Mouse (Mus musculus) fat pad, adult 2 months (tissue): Measurements from ENCODE around the gene Ltbp1.
"Not testable (repeated sequence)": the region's sequence is repeated elsewhere in the genome, so short reads cannot be mapped to it uniquely, and the experiment has no call there.

Source experiments
- DNase-seq: peaks from one replicate; pipeline ENCODE4 v3.0.0-alpha.2; 2011; ENCODE audit warnings: low read depth, low spot score; ENCODE audit errors: extremely low read depth

The Ltbp1 gene

DNA sequence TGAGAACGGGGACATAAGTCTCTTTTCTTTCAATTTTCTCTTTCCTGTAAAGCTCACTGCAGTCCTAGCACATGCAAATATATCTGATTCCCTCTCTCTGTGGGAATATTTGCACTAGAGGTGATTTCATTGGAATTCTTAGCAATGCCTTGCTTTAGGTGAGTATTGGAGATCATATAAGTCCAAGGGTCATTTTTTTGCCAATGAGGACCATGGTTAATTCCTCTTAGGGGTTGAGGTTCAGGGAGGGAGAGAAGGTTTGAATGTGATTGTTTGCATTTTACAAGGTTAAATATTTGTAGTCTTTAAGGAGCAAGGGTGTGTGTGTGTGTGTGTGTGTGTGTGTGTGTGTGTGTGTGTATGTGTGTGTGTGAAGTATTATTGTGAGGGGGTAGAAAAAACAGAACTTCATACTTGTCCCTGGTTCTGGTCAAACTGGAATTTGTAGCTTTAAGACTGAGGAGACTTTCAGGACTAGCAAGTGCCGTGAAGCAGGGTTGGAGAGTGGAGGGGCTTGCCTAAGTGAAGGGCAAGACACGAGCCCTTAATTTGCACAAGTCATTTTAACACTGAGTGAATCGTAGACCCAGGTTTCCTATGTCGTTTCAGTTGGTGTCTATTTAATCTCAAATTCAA lies 103.8 kb downstream of the Ltbp1 start:
- DNase-seq: no peak

DNA sequence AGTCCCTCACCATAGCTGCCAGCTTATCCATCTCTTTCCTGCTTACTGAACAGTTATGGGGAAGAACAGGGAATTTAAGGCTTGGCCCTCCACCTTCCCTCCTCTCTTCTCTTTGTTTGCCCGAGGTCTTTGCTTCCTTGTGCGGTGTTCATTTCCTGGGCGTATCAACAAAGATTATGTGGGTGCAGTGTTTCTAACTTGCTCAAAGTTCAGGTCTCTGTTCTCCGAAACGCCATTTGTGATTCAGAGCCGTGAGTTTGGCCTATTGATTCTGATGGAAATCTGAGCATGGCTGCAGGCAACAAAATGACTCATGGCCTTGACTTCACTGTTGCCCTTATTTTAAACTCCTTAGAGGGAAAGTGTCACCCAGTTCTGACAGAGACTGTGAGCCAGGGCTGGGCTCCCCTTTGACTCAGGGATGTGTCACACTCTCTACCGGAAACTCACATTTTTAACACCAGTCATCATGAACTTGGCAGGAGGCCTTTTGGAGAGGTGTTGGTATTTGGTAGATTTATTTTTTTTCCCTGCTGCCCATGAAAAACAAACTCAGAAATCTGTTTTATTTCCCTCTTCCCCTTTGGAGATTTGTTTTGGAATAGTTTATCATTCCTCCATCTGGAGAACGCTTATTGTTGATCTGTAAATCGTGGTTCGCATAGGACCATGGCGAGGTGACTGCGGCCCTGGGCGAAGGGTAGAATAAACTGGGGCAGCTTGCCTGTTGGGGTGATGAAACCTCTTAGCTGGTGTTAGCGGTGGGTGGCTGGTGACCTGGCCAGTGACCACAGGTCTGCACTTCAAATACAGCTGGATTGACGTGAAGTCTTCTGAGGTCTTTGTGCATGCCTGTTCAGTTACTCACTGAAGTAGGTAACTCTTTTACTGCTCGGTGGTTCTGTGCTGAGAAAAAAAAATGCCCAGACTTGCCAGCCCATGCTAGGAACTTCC lies 105.2 kb downstream of the Ltbp1 start:
- no peak for DNase-seq

DNA sequence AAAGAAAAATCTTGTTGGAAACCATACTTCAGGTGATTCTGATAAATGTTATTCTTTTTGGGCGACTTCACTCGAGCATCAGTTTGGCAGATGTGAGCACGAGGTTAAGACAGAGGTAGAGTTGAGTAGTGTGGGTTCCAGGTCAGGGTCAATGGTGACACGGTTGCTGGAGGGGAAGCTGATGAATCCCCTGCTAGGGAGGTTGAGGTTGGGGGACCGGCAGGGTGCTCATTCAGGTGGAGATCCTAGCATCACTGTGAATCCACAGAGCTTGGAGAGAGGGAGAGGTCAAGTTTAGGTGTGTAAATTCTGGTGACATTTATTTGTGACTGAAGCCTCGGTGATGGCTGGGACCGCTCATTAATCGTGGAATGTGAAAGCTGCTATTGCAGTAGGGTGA lies 110.2 kb downstream of the Ltbp1 start:
- no peak for DNase-seq

DNA sequence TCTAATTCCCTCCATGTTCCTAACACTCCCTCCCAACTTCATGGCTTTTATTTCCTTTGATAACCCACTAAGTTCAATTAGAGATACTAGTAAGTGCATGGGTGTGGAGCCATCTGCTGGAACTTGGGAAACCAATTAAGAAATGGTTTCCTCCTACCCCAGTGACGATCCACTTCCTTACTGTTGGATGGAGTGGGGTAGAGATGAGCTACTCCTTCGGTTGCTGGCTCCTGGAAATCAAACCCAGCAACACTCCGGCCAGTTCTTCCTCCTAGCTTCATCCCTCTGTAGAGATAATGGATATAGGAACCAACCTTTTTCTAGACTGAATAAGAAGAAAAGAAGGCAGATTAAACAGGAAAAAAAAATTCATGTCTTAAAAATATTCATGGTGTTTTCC lies 113.5 kb downstream of the Ltbp1 start:
- no peak for DNase-seq

DNA sequence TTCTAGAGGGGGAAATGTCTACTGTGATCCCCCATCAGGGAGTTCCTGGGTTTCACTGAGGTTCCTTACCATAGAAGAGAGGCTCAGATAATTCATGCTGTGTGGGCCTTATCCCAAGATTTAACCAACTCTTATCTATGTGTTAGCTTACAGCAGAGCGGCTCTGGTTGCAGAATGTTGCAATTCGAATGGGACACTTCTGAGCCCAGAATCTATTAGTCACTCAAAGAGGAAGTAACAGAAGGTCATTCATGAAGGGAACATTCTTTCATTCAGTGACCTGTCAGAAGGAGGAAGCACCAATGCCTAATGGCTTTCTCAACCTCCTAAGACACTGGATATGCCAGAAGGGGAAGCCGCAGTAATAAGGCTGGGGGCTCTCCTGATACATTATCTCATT lies 114.1 kb downstream of the Ltbp1 start:
- no peak for DNase-seq

DNA sequence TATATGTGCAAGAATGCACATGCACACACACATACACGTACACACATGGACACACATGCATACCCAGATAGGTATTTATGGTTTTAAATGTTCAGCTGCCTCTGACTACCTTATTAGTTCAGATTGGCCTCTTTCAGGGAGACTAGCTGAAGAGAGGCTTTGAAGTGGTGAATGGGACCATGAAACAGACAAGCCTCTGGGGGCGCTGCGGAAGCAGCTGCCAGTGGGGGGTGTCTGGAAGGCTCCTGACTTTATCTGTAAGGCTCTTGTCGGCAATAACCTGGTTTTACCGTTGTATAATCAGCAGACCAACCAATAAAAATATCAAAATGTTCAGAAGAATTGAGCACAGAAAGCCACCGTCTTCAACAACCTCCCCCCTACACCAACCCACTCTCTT lies 114.7 kb downstream of the Ltbp1 start:
- DNase-seq: no peak

DNA sequence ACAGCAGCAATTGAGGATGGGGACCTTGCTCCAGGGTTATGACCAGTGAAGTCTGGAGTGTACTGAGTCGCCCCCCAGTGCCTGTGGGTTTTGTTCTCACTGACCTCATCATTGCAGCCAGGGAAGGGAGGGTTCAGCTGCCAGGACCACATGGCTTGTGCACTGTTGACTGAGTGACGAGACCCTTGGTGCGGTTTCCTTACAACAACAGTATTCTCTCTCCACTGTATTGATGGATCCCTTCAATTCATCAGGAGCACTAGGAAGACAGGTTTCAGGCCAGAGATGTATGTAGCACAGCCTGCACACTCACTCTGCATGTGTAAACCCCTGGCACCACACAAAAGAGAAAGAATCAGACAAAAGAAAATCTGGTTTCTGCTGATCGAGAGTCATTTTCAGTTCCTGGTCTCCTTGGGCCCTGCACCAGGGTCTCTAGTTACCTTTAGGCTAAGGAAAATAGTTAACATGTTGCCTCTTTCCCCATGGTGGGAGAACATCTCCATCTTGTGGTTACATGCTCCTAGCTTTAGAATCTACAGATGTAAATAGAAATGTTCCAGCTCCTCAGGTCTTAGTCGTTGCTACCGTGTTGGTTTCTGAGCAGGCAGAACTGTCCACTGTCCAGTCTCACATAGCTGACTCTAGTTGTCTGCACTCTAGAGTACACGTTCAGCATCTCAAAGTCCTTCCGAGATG lies 117.4 kb downstream of the Ltbp1 start:
- DNase-seq: no peak

DNA sequence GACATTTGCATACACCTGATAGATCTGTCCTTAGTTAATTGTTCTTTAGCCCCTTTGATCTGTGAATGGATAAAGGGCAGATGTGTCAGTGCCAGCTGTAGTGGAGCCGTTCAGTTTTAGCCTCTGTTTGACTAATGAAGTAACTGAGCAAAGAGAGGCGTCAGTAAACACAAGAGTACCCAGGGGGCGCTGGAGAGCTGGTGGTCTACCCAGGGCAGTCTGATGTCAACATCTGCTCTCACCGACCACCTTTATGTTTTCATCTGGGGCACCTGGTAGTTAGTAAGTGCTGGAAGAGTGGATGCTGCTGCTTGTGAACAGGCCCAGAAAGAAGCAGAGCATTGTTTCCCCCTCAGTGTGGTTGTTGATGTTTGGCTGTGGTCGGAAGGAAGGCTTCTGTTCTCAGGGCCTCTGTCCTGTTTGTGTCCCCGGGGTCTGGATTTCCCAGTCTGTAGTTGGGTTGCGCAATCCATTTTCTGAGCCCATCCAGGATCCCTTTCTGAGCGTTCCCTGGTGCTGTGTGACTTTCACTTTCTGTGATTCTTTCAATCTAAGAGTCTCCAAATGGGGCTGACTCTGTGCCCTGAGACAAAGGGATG lies 123.1 kb downstream of the Ltbp1 start:
- DNase-seq: no peak

DNA sequence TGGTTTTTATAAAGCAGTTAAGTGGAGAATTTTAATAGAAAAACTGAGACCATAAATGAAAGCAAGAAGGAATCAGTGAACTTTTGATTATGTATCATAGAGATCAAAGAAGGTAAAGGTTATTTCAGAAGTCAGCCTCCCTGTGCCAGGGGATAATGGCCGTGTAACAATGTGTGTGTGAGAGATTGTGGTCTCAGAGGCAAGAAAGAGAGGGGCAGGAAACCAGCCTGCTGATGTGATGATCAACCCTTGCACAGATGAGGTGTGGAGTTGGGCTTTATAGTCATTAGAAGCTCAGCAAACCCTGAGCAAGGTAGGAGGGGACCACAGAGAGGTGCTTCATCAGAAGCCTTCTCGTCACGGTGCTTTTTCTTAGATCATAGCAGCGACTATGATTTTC lies 128.6 kb downstream of the Ltbp1 start:
- no peak for DNase-seq

DNA sequence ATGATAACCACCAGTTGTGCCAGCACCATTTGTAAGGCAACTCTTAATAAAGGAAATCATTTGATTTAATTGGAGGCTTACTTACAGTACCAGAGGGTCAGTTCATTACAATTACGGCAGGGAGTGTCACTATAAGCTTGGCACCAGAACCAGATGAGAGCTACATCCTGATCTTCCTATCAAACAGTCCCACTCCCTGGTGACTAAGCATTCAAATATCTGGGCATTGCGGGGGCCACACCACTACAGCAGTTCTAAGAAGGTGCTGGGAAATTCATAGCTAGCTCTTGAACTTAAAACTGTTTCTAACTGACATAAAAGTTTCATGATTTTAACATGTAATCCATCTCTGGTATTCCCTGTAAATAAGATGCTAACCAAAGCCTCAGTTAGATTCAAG lies 134.4 kb downstream of the Ltbp1 start:
- DNase-seq: no peak

DNA sequence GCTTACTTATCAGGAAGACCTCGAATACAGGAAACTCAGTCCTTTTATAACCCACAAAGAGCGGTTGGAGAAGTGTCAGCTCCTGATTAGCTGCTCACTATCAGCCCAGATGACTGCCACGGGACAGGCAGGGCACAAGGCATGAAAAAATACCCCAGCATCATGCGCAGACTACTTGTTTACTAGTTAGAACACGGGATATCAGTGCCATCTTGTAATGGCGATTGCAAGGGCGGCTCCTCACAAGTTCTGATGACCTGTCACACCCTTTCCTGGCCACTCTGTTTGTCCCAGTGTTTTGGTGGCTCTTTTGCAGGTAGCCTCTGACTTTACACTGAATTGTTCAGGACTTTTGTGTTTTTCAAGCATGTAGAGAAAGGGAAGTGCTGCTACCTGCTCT lies 137.5 kb downstream of the Ltbp1 start:
- not testable (repeated sequence) for DNase-seq

DNA sequence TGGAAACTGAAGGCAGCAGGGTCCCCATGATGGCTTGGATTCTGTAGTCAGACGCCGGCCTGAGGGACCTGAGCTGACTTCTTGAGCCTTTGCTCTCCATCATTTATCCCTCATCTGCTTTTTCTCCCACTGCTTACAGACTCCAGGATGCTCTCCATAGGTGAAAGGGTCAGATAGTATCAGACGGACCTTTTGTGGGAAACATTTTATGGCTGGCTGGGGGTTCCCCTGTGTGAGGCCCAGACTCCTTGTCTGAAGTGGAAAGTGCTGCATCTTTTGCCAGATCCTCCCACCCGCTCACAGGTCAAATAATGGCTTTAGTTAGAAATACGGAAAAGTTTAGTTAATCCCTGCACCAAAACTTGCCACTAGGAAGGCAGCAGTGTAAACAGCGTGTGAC lies 138.6 kb downstream of the Ltbp1 start:
- DNase-seq: no peak

DNA sequence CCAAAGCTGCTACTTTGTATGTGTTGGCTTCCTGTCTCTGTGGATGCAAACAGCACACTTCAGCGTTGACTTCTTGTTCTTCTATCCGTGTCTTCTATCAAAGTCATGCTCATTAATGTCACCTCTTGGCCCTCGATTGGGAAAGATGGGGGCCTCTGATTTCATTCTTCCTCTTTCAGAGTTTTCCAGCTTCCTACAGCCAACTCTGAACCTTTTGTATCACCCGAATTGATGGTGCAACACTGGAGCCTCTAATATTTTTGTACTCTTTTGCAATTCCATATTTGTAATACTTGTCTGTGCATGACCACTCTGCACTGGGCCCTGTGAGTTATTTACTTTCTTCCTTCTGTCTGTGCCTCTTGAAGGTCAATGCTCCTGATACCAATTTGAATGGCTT lies 141.8 kb downstream of the Ltbp1 start:
- peak; percentile 28 for DNase-seq

DNA sequence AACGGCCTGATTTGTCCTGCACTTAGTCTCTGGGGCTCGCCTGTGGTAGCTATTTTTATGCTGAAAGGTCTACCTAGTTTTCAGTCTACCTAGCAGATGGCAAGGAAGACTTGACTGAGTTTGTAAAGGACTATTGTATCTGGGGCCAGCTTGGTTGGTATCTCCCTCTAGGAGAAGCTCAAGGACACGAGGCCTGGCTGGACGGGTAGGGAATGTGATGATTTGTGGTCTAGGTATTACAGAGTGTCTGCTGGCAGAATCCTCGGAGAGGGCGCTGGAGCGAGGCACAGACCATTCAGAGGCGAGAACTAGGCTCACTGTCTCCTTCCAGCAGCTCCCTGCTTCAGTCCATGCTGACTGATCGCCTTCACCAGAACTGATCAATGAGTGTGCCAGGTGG lies 146.4 kb downstream of the Ltbp1 start:
- DNase-seq: no peak

DNA sequence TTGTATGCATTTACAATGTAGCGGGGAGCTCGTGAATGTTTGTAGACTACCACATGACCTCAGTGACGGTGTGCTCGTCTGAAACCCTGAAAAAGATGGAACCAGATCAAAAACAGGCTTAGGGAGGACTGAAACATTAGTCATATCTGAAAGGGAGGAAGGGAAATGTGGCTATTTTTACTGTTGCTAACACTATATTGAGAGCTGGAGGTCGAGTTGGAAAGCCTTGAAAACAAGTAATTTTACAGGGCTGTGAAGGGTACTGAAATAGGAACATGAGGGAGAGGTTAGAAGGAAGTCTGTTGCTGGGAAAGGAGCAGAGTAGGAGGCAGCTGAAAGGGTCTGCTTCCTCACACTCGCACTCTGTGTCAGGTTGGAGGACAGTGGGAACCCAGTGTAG lies 147.7 kb downstream of the Ltbp1 start:
- DNase-seq: no peak

DNA sequence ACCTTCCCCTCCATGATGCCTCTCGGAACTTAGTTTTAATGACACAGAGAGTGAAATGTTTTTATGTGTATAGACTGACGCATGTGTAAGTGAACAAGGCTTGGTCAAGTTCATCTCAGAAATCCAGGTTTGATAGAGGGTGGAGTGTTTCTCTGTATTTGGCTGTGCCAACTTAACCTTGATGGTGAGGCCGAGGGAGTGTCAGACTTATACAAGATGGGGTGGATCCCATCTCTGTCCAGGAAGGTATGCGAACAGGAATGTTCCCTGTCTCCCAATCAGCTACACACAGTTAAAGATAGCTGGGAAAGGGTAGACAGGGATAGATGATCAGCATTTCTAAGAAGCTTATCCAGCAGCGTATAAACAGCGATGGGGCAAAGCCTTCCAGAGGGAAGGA lies 153.0 kb downstream of the Ltbp1 start:
- no peak for DNase-seq

DNA sequence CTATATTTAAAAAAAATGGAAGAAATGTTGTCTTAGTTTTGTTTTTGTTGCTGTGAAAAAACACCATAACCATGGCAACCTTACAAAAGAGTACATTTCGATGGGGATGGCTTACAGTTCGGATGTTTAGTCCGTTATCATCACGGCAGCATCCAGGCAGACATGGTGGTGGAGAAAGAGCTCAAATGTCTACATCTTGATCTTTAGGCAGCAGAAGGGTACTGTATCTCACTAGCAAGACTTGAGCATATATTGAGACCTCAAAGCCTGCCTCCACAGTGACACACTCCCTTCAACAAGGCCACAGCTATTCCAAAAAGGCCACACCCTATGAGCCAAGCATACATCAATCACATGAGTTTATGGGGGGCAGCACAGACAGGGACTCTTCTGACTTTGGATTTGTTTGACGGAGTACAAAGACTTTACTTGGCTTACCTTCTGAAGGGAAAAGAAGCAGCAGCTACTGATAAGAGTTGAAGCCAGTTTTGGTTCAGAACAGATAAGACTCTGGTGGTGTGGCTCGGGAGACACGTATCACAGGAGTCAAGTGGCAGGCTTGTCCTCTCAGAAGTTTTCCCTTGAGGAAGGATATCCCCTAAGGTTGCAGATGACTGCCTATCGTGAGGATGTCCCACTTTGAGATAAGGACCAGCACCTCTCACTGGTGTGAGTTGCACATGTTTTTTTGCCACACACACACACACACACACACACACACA lies 153.9 kb downstream of the Ltbp1 start:
- no peak for DNase-seq

DNA sequence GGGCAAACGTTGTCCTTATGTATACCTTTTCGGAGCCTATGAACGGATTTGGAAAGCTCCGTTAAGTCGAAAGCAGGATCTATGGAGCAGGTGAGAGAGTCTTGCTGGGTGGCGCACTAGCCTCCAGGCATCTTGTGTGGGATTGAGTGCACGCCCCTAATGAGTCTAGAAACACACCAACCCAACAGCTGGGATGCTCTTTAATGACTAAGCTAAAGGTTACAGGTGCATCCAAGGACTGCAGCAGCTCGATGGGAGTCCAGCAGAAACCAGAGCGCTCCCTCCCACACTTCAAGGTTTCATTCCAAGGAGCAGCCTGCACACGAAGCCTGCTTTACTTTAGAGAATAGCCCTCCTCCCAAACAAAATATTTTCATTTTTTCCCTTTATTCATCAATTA lies 155.7 kb downstream of the Ltbp1 start:
- DNase-seq: no peak

DNA sequence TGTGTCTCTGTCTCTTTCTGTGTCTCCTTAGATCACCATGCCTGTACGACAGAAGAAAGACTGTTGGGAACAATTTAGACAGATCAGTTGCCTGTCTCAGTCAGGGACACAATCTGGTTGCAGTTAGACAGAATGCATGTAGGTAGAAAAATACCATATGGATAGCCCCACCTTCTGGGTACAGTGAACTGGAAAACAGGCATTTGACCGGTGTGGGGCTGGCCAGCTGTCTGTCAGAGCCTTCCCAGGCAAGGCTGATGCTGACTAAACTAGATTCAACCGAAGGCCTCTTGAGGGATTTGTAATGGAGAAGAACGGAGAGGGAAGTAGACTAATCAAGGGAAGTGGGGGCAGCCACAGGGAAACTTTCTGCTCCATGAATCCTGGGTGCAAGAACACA lies 156.6 kb downstream of the Ltbp1 start:
- no peak for DNase-seq

DNA sequence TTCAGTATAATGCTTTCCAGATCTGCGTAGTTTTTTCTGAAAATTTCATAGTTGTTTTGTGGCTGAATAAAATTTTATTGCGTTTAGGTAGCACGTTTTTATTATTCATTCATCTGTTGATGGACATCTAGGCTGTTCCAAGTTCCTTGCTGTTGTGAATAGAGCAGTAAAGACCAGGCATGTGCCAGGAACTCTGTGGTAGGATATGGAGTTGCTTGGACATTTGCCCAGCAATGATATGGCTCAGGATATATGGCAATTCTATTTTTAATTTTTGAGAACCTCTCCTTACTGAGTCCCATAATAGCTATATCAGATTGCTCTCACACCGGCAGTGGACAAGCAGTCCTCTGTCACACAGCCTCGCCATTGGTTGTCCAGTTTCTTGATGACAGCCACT lies 159.2 kb downstream of the Ltbp1 start:
- no peak for DNase-seq
